Mouse (Mus musculus) liver, adult 2 months (tissue): ENCODE measurements at regions not wholly inside any gene's neighbourhood (a gene's known extent, or its start where the extent isn't known, plus 50 kb on each side); places are given as distances from the start of the nearest gene placed in this dataset.

Experiments
- DNase-seq: peaks from one replicate; pipeline ENCODE4 v3.0.0-alpha.2; 2011; ENCODE audit warnings: low read depth, low spot score; ENCODE audit errors: extremely low read depth
- H3K27ac ChIP-seq: fragments of 200-500 bp; replicated peaks from 2 replicates; pipeline ENCODE4 v1.5.1; 2012; ENCODE audit warnings: low read depth, mild to moderate bottlenecking, control low read depth, inconsistent platforms, low read length; ENCODE audit not compliant: insufficient read depth
- H3K27me3 ChIP-seq: fragments of 200-500 bp; 2 replicates; pipeline ENCODE4 v1.6.1; 2012; ENCODE audit warnings: mild to moderate bottlenecking, moderate library complexity, low read length, inconsistent platforms; ENCODE audit not compliant: control insufficient read depth, insufficient read depth
- H3K36me3 ChIP-seq: fragments of 200-500 bp; 2 replicates; pipeline ENCODE4 v1.6.1; 2012; ENCODE audit warnings: low read length, inconsistent platforms; ENCODE audit not compliant: control insufficient read depth, insufficient read depth
- H3K4me1 ChIP-seq: fragments of 200-500 bp; 2 replicates; pipeline ENCODE4 v1.6.1; 2011; ENCODE audit warnings: low read length; ENCODE audit not compliant: control insufficient read depth, insufficient read depth
- H3K4me3 ChIP-seq: fragments of 200-500 bp; 2 replicates; pipeline ENCODE4 v1.5.1; 2011; ENCODE audit warnings: low read depth, mild to moderate bottlenecking, control low read depth, low read length, moderate library complexity; ENCODE audit not compliant: insufficient read depth
- H3K79me2 ChIP-seq: fragments of 200-500 bp; 2 replicates; pipeline ENCODE4 v1.6.1; 2012; ENCODE audit warnings: inconsistent platforms, mild to moderate bottlenecking, low read length, moderate library complexity; ENCODE audit not compliant: control insufficient read depth, insufficient read depth
- H3K9ac ChIP-seq: fragments of 200-500 bp; 2 replicates; pipeline ENCODE4 v1.6.1; 2012; ENCODE audit warnings: low read depth, mild to moderate bottlenecking, control low read depth, inconsistent platforms, low read length
- CTCF ChIP-seq: fragments of 200-500 bp; IDR thresholded peaks from 2 replicates; pipeline ENCODE4 v1.5.1; 2011; ENCODE audit warnings: low read depth, low read length, control low read depth
- POLR2A ChIP-seq: fragments of 200-500 bp; IDR thresholded peaks from 2 replicates; pipeline ENCODE4 v1.6.1; 2011; ENCODE audit warnings: low read length, control low read depth; ENCODE audit not compliant: insufficient read depth; ENCODE audit errors: extremely low read depth
- WGBS: fragments of 180-500 bp; shearing (Covaris S2); methylation state at CpG from one replicate; pipeline ENCODE4 v1.1.7; 2018; 5-methylcytosine and 5-hydroxymethylcytosine counted together

DNA sequence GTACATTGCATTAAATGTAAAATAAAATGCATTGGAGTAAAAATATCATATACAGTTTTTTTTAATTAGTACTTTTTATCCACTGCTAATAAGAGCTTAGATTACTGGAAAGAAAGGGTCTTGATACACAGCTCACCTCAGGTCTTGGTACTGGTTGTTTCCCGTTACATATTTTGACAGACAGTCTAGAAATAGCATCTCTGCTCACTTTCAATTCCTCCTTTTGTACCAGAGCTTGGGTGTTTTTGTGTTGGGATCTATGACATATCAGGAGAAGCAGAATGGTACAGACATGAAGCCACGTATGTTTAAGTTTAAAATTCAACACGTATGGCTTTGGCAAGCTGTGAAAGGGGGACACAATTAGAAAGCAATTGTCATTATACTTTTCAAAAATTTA lies 80.3 kb upstream of the Smarca2 start:
- DNase-seq, result no peak
- 75% methylated on average over 3 of the region's 3 CpGs for WGBS
- no peak for TF ChIP-seq POLR2A
- TF ChIP-seq CTCF, result no peak

GRCm38 (mm10) chr19:26531390-26531789 lies 73.5 kb upstream of the Smarca2 start:
- Histone ChIP-seq H3K9ac (no peak overlapping the region), H3K27me3 (no peaks in the 10 kb centered on the region; the same call in 1 of the 2 replicates), H3K79me2 (no peaks in the 10 kb centered on the region), H3K27ac (no peak overlapping the region), H3K36me3 (no peaks in the 10 kb centered on the region), H3K4me1 (no peaks in the 10 kb centered on the region), H3K4me3 (no peak overlapping the region)
- TF ChIP-seq CTCF (no peak), POLR2A (no peak)
- no peak for DNase-seq
- WGBS, result 80% methylated on average over 4 of the region's 4 CpGs

More for the DNA sequence above, 80.3 kb upstream of the Smarca2 start:
- Histone ChIP-seq H3K36me3 (no peaks in the 10 kb centered on the region), H3K9ac (no peak overlapping the region), H3K4me3 (no peak overlapping the region), H3K79me2 (no peaks in the 10 kb centered on the region), H3K27ac (no peak overlapping the region), H3K27me3 (no peaks in the 10 kb centered on the region), H3K4me1 (no peaks in the 10 kb centered on the region)

DNA sequence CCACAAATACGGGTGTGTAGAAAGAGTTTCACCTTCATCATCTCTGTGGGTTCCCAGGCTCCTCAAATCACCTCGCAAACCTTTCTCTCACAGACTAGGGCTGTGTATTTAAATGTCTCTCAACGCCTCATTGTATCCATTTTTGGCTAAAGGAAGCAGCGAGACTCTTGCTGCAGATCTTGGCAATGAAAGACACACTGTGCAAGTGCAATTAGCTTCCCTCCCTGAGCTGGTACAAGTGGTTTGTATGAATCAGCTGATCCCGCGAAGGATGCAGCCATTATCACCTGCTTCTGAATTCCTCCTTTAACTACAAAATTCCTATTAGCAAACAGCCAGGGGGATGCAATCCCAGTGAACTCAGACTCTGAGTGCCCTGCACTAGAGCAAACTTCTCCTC lies 72.3 kb upstream of the Smarca2 start:
- DNase-seq, result no peak
- H3K9ac ChIP-seq, result no peak overlapping the region
- 55% methylated on average over 6 of the region's 6 CpGs for WGBS
- H3K27me3 ChIP-seq, result no peaks in the 10 kb centered on the region; the same call in 1 of the 2 replicates
- no peak for TF ChIP-seq POLR2A
- no peak for TF ChIP-seq CTCF
- no peaks in the 10 kb centered on the region for H3K4me1 ChIP-seq
- no peak overlapping the region for H3K27ac ChIP-seq
- no peak overlapping the region for H3K4me3 ChIP-seq
- no peaks in the 10 kb centered on the region for H3K36me3 ChIP-seq
- no peaks in the 10 kb centered on the region for H3K79me2 ChIP-seq

GRCm38 (mm10) chr19:26545671-26546070 lies 59.2 kb upstream of the Smarca2 start:
- H3K27ac ChIP-seq, result no peak overlapping the region

GRCm38 (mm10) chr19:26547522-26547921 lies 57.3 kb upstream of the Smarca2 start:
- 92% methylated on average over 6 of the region's 6 CpGs for WGBS
- H3K79me2 ChIP-seq, result no peaks in the 10 kb centered on the region
- no peak overlapping the region for H3K4me3 ChIP-seq
- no peak overlapping the region for H3K9ac ChIP-seq
- no peaks in the 10 kb centered on the region for H3K27me3 ChIP-seq
- no peak overlapping the region for H3K27ac ChIP-seq
- DNase-seq, result no peak
- TF ChIP-seq CTCF (no peak), POLR2A (no peak)
- no peaks in the 10 kb centered on the region for H3K36me3 ChIP-seq
- no peaks in the 10 kb centered on the region for H3K4me1 ChIP-seq

More at GRCm38 (mm10) chr19:26545671-26546070, 59.2 kb upstream of the Smarca2 start:
- Histone ChIP-seq H3K36me3 (no peaks in the 10 kb centered on the region), H3K27me3 (no peaks in the 10 kb centered on the region), H3K4me1 (no peaks in the 10 kb centered on the region), H3K79me2 (no peaks in the 10 kb centered on the region), H3K4me3 (no peak overlapping the region), H3K9ac (no peak overlapping the region)
- TF ChIP-seq POLR2A (no peak), CTCF (no peak)
- DNase-seq, result no peak
- WGBS, result 67% methylated on average over 3 of the region's 3 CpGs

DNA sequence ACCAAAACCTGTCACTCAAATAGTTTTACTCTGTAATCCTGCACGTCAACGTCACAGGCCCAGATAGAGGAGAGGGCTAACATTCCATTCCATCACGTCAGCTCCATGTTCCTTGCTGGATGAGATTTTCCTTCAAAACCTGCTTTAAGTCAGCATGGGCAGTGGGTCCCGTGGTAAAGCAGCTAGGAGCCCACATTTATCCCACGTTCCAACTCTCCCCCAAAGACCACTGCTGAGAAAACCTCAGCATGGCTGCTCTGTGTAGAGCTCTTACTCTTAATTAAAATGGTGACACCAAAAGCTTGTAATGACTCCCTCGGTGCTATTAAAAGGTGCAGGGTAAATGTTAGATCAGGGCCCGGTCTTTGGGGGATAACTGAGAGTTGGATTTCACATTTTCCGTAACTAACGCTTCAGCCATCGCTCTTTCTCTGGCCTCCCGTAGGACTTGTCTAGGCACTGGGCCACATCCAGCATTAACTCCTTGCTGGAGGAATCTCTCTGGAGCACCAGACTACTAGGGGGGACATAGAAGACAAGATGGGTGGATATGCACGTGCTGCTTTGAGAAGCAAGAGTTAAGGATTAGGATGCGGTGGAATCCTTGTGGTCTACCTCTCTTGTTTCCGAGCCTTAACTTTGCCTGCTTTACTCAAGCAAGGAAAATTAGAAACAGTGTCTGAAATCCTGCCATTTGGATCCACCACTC lies 56.1 kb upstream of the Smarca2 start:
- Histone ChIP-seq H3K27me3 (no peaks in the 10 kb centered on the region), H3K9ac (no peak overlapping the region), H3K79me2 (no peaks in the 10 kb centered on the region), H3K36me3 (no peaks in the 10 kb centered on the region), H3K4me3 (no peak overlapping the region), H3K4me1 (no peaks in the 10 kb centered on the region), H3K27ac (no peak overlapping the region)
- WGBS, result 87% methylated on average over 14 of the region's 14 CpGs
- TF ChIP-seq CTCF (no peak), POLR2A (no peak)
- no peak for DNase-seq
